Mouse (Mus musculus) G1E (cell line): ENCODE measurements around the gene Klhdc2.

Source experiments
- CTCF ChIP-seq: IDR thresholded peaks from 2 replicates; pipeline ENCODE4 v1.5.1; 2012; ENCODE audit warnings: low read depth, low read length, inconsistent platforms, mixed read lengths
- GATA1 ChIP-seq: IDR thresholded peaks from 2 replicates; pipeline ENCODE4 v1.6.1; 2012; ENCODE audit warnings: borderline replicate concordance, low read length, inconsistent platforms, mixed read lengths
- POLR2AphosphoS5 ChIP-seq: IDR thresholded peaks from 2 replicates; pipeline ENCODE4 v1.6.1; 2012; ENCODE audit warnings: low read depth, low read length, inconsistent platforms; ENCODE audit not compliant: insufficient replicate concordance

DNA sequence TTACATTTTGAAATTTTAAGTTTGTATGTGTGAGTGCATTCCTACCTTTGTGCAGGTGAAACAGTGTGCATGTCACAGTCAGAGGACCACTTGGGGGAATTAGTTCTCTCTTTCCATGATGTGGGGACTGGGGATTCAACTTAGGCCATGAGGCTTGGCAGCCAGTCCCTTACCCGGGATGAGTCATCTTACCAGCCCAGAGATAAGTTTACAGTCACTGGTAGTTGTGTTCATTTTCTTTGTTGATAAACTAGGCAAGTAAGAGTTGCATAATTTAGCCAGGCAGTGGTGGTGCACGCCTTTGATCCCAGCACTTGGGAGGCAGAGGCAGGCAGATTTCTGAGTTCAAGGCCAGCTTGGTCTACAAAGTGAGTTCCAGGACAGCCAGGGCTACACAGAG lies 7.6 kb downstream of the Klhdc2 start:
- TF ChIP-seq POLR2AphosphoS5 = no peak
- TF ChIP-seq GATA1 = no peak
- TF ChIP-seq CTCF = no peak
